In the genomic region with DNA sequence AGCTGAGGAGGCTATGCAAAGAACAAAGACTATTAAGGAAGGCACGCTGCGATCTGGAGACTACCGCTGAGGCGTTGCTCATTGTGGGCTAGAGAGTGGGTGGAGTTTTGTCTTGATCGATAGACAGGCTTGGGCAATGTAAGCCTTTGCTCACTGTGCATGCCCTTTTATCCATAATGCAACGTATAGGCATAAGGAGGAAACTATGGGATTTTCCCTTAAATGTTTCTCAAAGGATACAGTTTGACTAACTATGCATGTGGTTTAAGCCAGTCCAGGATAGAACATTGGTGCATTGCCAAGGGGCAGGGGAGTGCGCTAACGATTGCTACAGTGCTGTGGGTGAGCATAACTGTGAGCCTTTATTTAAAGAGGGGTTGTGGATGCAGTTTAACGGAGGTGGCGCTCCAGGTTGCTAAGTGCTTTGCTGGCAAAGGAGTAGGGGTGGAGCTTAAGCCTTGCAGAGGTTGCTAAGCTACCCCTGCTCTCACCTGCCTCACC, we compare ENCODE assay signal across 8 mouse cellular contexts. TPM values are rescaled to one million over a fixed set of nuclear protein-coding genes. Genes with fewer than 3 reads are reported as not detected.
DNase-seq lines count a peak whose midpoint lies in the region; ATAC-seq and TF ChIP-seq lines count a peak whose summit lies in the region.

No protein-coding gene starts in this region.

- H3K27me3 ChIP-seq in MEL (ENCODE audit: control insufficient read depth in 1 of 2, insufficient read depth in 2 of 2, low read length in 2 of 2): no peaks in the 10 kb centered on the region
- no peaks in the 10 kb centered on the region for H3K27me3 ChIP-seq in forebrain, embryonic 13.5 days
- peaks cover 1% of the 10 kb centered on the region; the same call in 1 of the 2 replicates for H3K27me3 ChIP-seq in kidney, adult 2 months (replicated peaks; ENCODE audit: control insufficient read depth, insufficient read depth, low read length)
- H3K27me3 ChIP-seq in limb, embryonic 12.5 days: no peaks in the 10 kb centered on the region
- H3K27me3 ChIP-seq in neural tube, embryonic 14.5 days (ENCODE audit: control insufficient read depth, insufficient read depth, low read length): no peaks in the 10 kb centered on the region

- peak; percentile 35 for DNase-seq in 416B (ENCODE audit: low read depth)
- peak; percentile 67 for DNase-seq in MEL (ENCODE audit: low read depth, low spot score)
- peak; percentile 28 for DNase-seq in kidney, adult 2 months
- DNase-seq in adrenal gland, postnatal 14 days: no peak
- DNase-seq in adrenal gland, adult 18-20 months (ENCODE audit: low spot score in 2 of 2): no peak

- TF ChIP-seq RAD21 in MEL (IDR thresholded peaks at IDR 0.05; ENCODE audit: low read depth, low read length): peak; percentile 20

- H3K9ac ChIP-seq in MEL (ENCODE audit: control insufficient read depth, low read depth, low read length, poor library complexity, severe bottlenecking): no peak overlapping the region
- H3K9ac ChIP-seq in forebrain, embryonic 13.5 days: peak overlapping the region; percentile 37; the same call in 1 of the 2 replicates
- peak overlapping the region; percentile 37; the same call in 1 of the 2 replicates for H3K9ac ChIP-seq in limb, embryonic 12.5 days (replicated peaks)
- H3K9ac ChIP-seq in neural tube, embryonic 14.5 days (replicated peaks; ENCODE audit: low read depth, low read length): peak overlapping the region; percentile 58

- WGBS in forebrain, embryonic 13.5 days: 3% methylated on average over 10 of the region's 10 CpGs
- 5% methylated on average over 10 of the region's 10 CpGs for WGBS in kidney, adult 2 months
- 3% methylated on average over 10 of the region's 10 CpGs for WGBS in limb, embryonic 12.5 days
- 2% methylated on average over 10 of the region's 10 CpGs for WGBS in neural tube, embryonic 14.5 days

- peak in 1 of 3 experiments; percentile 22; a peak in 2 of 6 replicates for TF ChIP-seq CTCF in MEL (IDR thresholded peaks at IDR 0.05 in 2 of 3, conservative IDR thresholded peaks at IDR 0.05 in 1 of 3; ENCODE audit: control insufficient read depth in 1 of 3, insufficient read depth in 1 of 3, low read depth in 2 of 3, low read length in 3 of 3, poor library complexity in 1 of 3, severe bottlenecking in 1 of 3)
- TF ChIP-seq CTCF in kidney, adult 2 months (conservative IDR thresholded peaks at IDR 0.05; ENCODE audit: insufficient read depth, insufficient read length, low read depth, low read length): no peak; the same call in 1 of the 2 replicates

- H3K36me3 ChIP-seq in MEL (ENCODE audit: control insufficient read depth in 1 of 2, insufficient read depth in 2 of 2, low read length in 2 of 2): peaks cover 0 to 29% of the 10 kb centered on the region in 2 experiments; a peak in 2 of 4 replicates
- H3K36me3 ChIP-seq in forebrain, embryonic 13.5 days (ENCODE audit: poor library complexity, severe bottlenecking): no peaks in the 10 kb centered on the region
- no peaks in the 10 kb centered on the region for H3K36me3 ChIP-seq in kidney, adult 2 months (ENCODE audit: control insufficient read depth, insufficient read depth, low read length)
- H3K36me3 ChIP-seq in limb, embryonic 12.5 days: no peaks in the 10 kb centered on the region
- no peaks in the 10 kb centered on the region for H3K36me3 ChIP-seq in neural tube, embryonic 14.5 days (ENCODE audit: control insufficient read depth, insufficient read depth, low read length)

- H3K79me2 ChIP-seq in MEL (ENCODE audit: control insufficient read depth, insufficient read depth, low read length, poor library complexity): no peaks in the 10 kb centered on the region

- TF ChIP-seq EP300 in MEL (IDR thresholded peaks at IDR 0.05; ENCODE audit: low read depth in 1 of 2, low read length in 2 of 2): no peak

- no peak overlapping the region; the same call in 1 of the 2 replicates for H3K27ac ChIP-seq in MEL (ENCODE audit: control insufficient read depth, low read depth, low read length)
- H3K27ac ChIP-seq in forebrain, embryonic 13.5 days: no peak overlapping the region
- H3K27ac ChIP-seq in kidney, adult 2 months (ENCODE audit: insufficient read depth, low read depth, low read length): no peak overlapping the region
- H3K27ac ChIP-seq in limb, embryonic 12.5 days: no peak overlapping the region
- H3K27ac ChIP-seq in neural tube, embryonic 14.5 days (ENCODE audit: low read depth, low read length): peak overlapping the region; percentile 74

- H3K4me2 ChIP-seq in forebrain, embryonic 13.5 days: peak overlapping the region; percentile 59
- H3K4me2 ChIP-seq in limb, embryonic 12.5 days: peak overlapping the region; percentile 76
- peak overlapping the region; percentile 73 for H3K4me2 ChIP-seq in neural tube, embryonic 14.5 days (ENCODE audit: low read depth, low read length)

- H3K4me3 ChIP-seq in MEL (ENCODE audit: control insufficient read depth in 1 of 2, insufficient read depth in 1 of 2, low read depth in 2 of 2, low read length in 2 of 2): peak overlapping the region; percentile 12 to 43; a peak in 3 of 4 replicates
- H3K4me3 ChIP-seq in forebrain, embryonic 13.5 days: peak overlapping the region; percentile 33
- H3K4me3 ChIP-seq in kidney, adult 2 months (ENCODE audit: insufficient read depth, low read depth, low read length): 0 out of 2 replicates have a peak overlapping the region, but pooled peaks have one; percentile 9
- H3K4me3 ChIP-seq in limb, embryonic 12.5 days (replicated peaks): peak overlapping the region; percentile 39
- peak overlapping the region; percentile 29 for H3K4me3 ChIP-seq in neural tube, embryonic 14.5 days (ENCODE audit: low read depth, low read length)

- H3K4me1 ChIP-seq in MEL (ENCODE audit: control insufficient read depth in 1 of 2, insufficient read depth in 2 of 2, low read length in 2 of 2): peaks cover 5 to 28% of the 10 kb centered on the region in 2 experiments
- H3K4me1 ChIP-seq in forebrain, embryonic 13.5 days: peaks cover 6% of the 10 kb centered on the region; the same call in 1 of the 2 replicates
- no peaks in the 10 kb centered on the region for H3K4me1 ChIP-seq in kidney, adult 2 months (ENCODE audit: control insufficient read depth, insufficient read depth, low read length)
- no peaks in the 10 kb centered on the region; the same call in 1 of the 2 replicates for H3K4me1 ChIP-seq in limb, embryonic 12.5 days (replicated peaks)
- H3K4me1 ChIP-seq in neural tube, embryonic 14.5 days (ENCODE audit: control insufficient read depth, insufficient read depth, low read length): no peaks in the 10 kb centered on the region

- no peaks in the 10 kb centered on the region for H3K9me3 ChIP-seq in MEL (replicated peaks; ENCODE audit: insufficient read depth, low read length)
- H3K9me3 ChIP-seq in forebrain, embryonic 13.5 days (replicated peaks): no peaks in the 10 kb centered on the region
- no peaks in the 10 kb centered on the region for H3K9me3 ChIP-seq in limb, embryonic 12.5 days
- H3K9me3 ChIP-seq in neural tube, embryonic 14.5 days (ENCODE audit: control insufficient read depth, low read length): no peaks in the 10 kb centered on the region

- peak; percentile 85 for ATAC-seq in forebrain, embryonic 13.5 days
- peak; percentile 77 for ATAC-seq in limb, embryonic 12.5 days (ENCODE audit: insufficient number of reproducible peaks, insufficient read depth, low FRiP score, low TSS enrichment, low read depth)
- ATAC-seq in neural tube, embryonic 14.5 days (ENCODE audit: low read depth): peak; percentile 90

- no peak for TF ChIP-seq POLR2A in MEL (IDR thresholded peaks at IDR 0.05; ENCODE audit: control insufficient read depth in 1 of 2, insufficient read depth in 1 of 2, low read depth in 1 of 2, low read length in 2 of 2, poor library complexity in 1 of 2)
- no peak for TF ChIP-seq POLR2A in kidney, adult 2 months (IDR thresholded peaks at IDR 0.05; ENCODE audit: low read depth, low read length)

TF ChIP-seq in MEL, 35 proteins besides CTCF, POLR2A, EP300 and RAD21:
- TF ChIP-seq MYB (IDR thresholded peaks at IDR 0.05; ENCODE audit: low read depth, low read length): no peak
- no peak for TF ChIP-seq TBP (IDR thresholded peaks at IDR 0.05; ENCODE audit: low read depth, low read length)
- peak; percentile 20; the same call in 1 of the 2 replicates for TF ChIP-seq SMC3 (IDR thresholded peaks at IDR 0.05; ENCODE audit: low read depth, low read length)
- TF ChIP-seq SIN3A (IDR thresholded peaks at IDR 0.05; ENCODE audit: low read length): peak; percentile 11; the same call in 1 of the 2 replicates

RNA-seq across cellular contexts. Expression of gene Asb5, which starts 20.1 kb away (rescaled TPM):
- 0.27 TPM in 1 of 2 replicates, not detected in the other for total RNA-seq in MEL (2012; rRNA removed)
- polyA plus RNA-seq in MEL (2012; ENCODE audit: insufficient read depth in 1 of 2, insufficient read length in 2 of 2, low read depth in 1 of 2, low replicate concordance in 2 of 2, missing spikeins in 1 of 2): 1 to 10 TPM in 1 of 2 experiments, not detected in 1; 1.4 TPM
- 6.0 and 6.9 TPM in 2 replicates for polyA plus RNA-seq in forebrain, embryonic 13.5 days (2015; fragmentation: Nextera tagmentation; extraction: Ambion mirVana)
- 1.4 and 2.9 TPM in 2 replicates for polyA plus RNA-seq in kidney, adult 2 months (2012; rRNA removed)
- 8.5 and 9.4 TPM in 2 replicates for polyA plus RNA-seq in limb, embryonic 12.5 days (2016; fragmentation: Nextera tagmentation; extraction: Ambion mirVana)
- 5.3 and 9.4 TPM in 2 replicates for polyA plus RNA-seq in neural tube, embryonic 14.5 days (2014; fragmentation: Nextera tagmentation; extraction: Ambion mirVana)
- total RNA-seq in adrenal gland, postnatal 14 days (2021): not detected in 2 replicates
- total RNA-seq in adrenal gland, adult 18-20 months (2021): under 1 TPM; 0.60 to 0.93 TPM

RNA-seq across cellular contexts. Expression of gene Spcs3, which starts 20.5 kb away (rescaled TPM):
- 69.0 and 69.7 TPM in 2 replicates for total RNA-seq in MEL (2012; rRNA removed)
- 100 to 1,000 TPM in 1 of 2 experiments, 10 to 100 TPM in 1; 78.0 to 140 TPM for polyA plus RNA-seq in MEL (2012; ENCODE audit: insufficient read depth in 1 of 2, insufficient read length in 2 of 2, low read depth in 1 of 2, low replicate concordance in 2 of 2, missing spikeins in 1 of 2)
- 63.4 and 71.1 TPM in 2 replicates for polyA plus RNA-seq in forebrain, embryonic 13.5 days (2015; fragmentation: Nextera tagmentation; extraction: Ambion mirVana)
- polyA plus RNA-seq in kidney, adult 2 months (2012; rRNA removed): 12.8 and 17.9 TPM in 2 replicates
- 97.8 and 103 TPM in 2 replicates for polyA plus RNA-seq in limb, embryonic 12.5 days (2016; fragmentation: Nextera tagmentation; extraction: Ambion mirVana)
- polyA plus RNA-seq in neural tube, embryonic 14.5 days (2014; fragmentation: Nextera tagmentation; extraction: Ambion mirVana): 43.5 and 44.3 TPM in 2 replicates
- 43.4 and 45.1 TPM in 2 replicates for total RNA-seq in adrenal gland, postnatal 14 days (2021)
- 10 to 100 TPM; 31.7 to 48.9 TPM for total RNA-seq in adrenal gland, adult 18-20 months (2021)

Comparison
In these comparisons a context has a peak if more than half of its experiments do, and no peak if none do; other contexts are left out.
1. DNase-seq: peak in 416B (single experiment), MEL (single experiment) and kidney, adult 2 months (single experiment); none in adrenal gland, postnatal 14 days (single experiment) and adrenal gland, adult 18-20 months (0 of 2).
2. Peak in every context shown above with its lines, with median percentiles within 50 percentile points of each other: H3K4me3 ChIP-seq, ATAC-seq and H3K4me2 ChIP-seq.